Mouse (Mus musculus) ES-E14 (cell line): ENCODE results near the gene Cpe. TPM values are rescaled to one million over a fixed set of nuclear protein-coding genes. Genes with fewer than 3 reads are reported as not detected.

Experiments used
- DNase-seq: peaks from one replicate; pipeline ENCODE4 v3.0.0-alpha.2; 2013; ENCODE audit warnings: low read depth, low spot score
- H3K27ac ChIP-seq: 2 replicates; pipeline ENCODE4 v1.5.1; 2012; ENCODE audit warnings: low read depth, mild to moderate bottlenecking, low read length, moderate library complexity, mixed read lengths; ENCODE audit not compliant: poor library complexity, insufficient read depth, severe bottlenecking
- H3K36me3 ChIP-seq: 2 replicates; pipeline ENCODE4 v1.6.1; 2012; ENCODE audit warnings: mild to moderate bottlenecking, low read length, moderate library complexity, mixed read lengths; ENCODE audit not compliant: control insufficient read depth, poor library complexity, insufficient read depth, severe bottlenecking
- H3K4me1 ChIP-seq, 2 experiments: fragments of 150-350 bp in 1 of 2; sonication (generic) in 1 of 2; 2 replicates each; pipeline ENCODE4 v1.6.1; 2012; ENCODE audit warnings: low read length in 2 of 2, mild to moderate bottlenecking in 1 of 2, mixed read lengths in 1 of 2; ENCODE audit not compliant: control insufficient read depth in 2 of 2, insufficient read depth in 2 of 2, poor library complexity in 1 of 2
- H3K4me3 ChIP-seq, 2 experiments: fragments of 150-350 bp in 1 of 2; sonication (generic) in 1 of 2; 2 replicates each; pipeline ENCODE4 v1.5.1; 2012; ENCODE audit warnings: low read length in 2 of 2, low read depth in 1 of 2, mild to moderate bottlenecking in 1 of 2, mixed read lengths in 1 of 2; ENCODE audit not compliant: insufficient read depth in 1 of 2, poor library complexity in 1 of 2, severe bottlenecking in 1 of 2
- H3K9ac ChIP-seq: 2 replicates; pipeline ENCODE4 v1.6.1; 2012; ENCODE audit warnings: low read depth, mild to moderate bottlenecking, low read length, mixed read lengths; ENCODE audit not compliant: poor library complexity, insufficient read depth, severe bottlenecking
- H3K9me3 ChIP-seq: fragments of 150-350 bp; sonication (generic); 2 replicates; pipeline ENCODE4 v1.6.1; 2012; ENCODE audit warnings: low read depth, mild to moderate bottlenecking, low read length; ENCODE audit not compliant: control insufficient read depth, insufficient read depth
- CHD2 ChIP-seq: IDR thresholded peaks from 2 replicates; pipeline ENCODE4 v1.6.1; 2014; ENCODE audit warnings: mild to moderate bottlenecking, low read depth, low read length, inconsistent platforms
- HCFC1 ChIP-seq: IDR thresholded peaks from 2 replicates; pipeline ENCODE4 v1.6.1; 2012; ENCODE audit warnings: low read length, inconsistent platforms, borderline replicate concordance; ENCODE audit not compliant: insufficient read depth
- MAFK ChIP-seq: IDR thresholded peaks from 2 replicates; pipeline ENCODE4 v1.6.1; 2014; ENCODE audit warnings: mild to moderate bottlenecking, low read depth, low read length, inconsistent platforms; ENCODE audit not compliant: insufficient read depth
- ZC3H11A ChIP-seq: IDR thresholded peaks from 2 replicates; pipeline ENCODE4 v1.6.1; 2012; ENCODE audit warnings: low read depth, mild to moderate bottlenecking, inconsistent platforms, low read length, borderline replicate concordance
- ZNF384 ChIP-seq: IDR thresholded peaks from 2 replicates; pipeline ENCODE4 v1.6.1; 2012; ENCODE audit warnings: low read depth, low read length, inconsistent platforms
- in situ Hi-C, 2 experiments: fragments of 600-800 bp; cut with MboI; formaldehyde crosslinking; loops; one replicate each; pipeline ENCODE4 v1.15.1; 2025; ENCODE audit warnings: low sequenced_read_pairs in 2 of 2, inconsistent platforms in 1 of 2; ENCODE audit not compliant: unreplicated experiment in 2 of 2
- total RNA-seq: library from RNA; depleted of rRNA; stranded (reverse); fragments of 300-350 nt; gene quantifications from 2 replicates; pipeline ENCODE4 v1.2.3, GENCODE M21; 2012; rRNA removed

Cpe gene
- 8.8 and 19.4 TPM in 2 replicates for total RNA-seq

- peaks cover 0 to 4% of the 10 kb centered on the region in 2 experiments; a peak in 1 of 4 replicates for H3K4me1 ChIP-seq
- no peaks in the 10 kb centered on the region for H3K9me3 ChIP-seq
- TF ChIP-seq MAFK (no peak), HCFC1 (no peak)
- H3K36me3 ChIP-seq = no peaks in the 10 kb centered on the region
- H3K4me3 ChIP-seq = peak within 1 kb of the TSS; percentile 69 to 73
- DNase-seq = peak; percentile 69
- in situ Hi-C loops = no loop called here
- H3K27ac ChIP-seq = no peak within 1 kb of the TSS
- peak within 1 kb of the TSS; percentile 49 for H3K9ac ChIP-seq
Observed at GRCm38 (mm10) chr8:64692651-64693201, at the start of gene Cpe. Gene Cpe, minus strand, starts transcription at chr8:64693054.

- no peak overlapping the region for H3K9ac ChIP-seq
- in situ Hi-C loops = no loop called here
- H3K4me3 ChIP-seq = no peak overlapping the region
- H3K27ac ChIP-seq = no peak overlapping the region
- H3K4me1 ChIP-seq = no peaks in the 10 kb centered on the region
- no peak for TF ChIP-seq MAFK
- no peaks in the 10 kb centered on the region for H3K9me3 ChIP-seq
- peaks cover 2% of the 10 kb centered on the region; the same call in 1 of the 2 replicates for H3K36me3 ChIP-seq
- no peak for DNase-seq
Observed at GRCm38 (mm10) chr8:64740547-64741211, 47.8 kb upstream of the Cpe start.

- TF ChIP-seq MAFK = no peak
- no peak for TF ChIP-seq ZNF384
- TF ChIP-seq HCFC1 = no peak
- no peak for TF ChIP-seq CHD2
- no peak for TF ChIP-seq ZC3H11A
- in situ Hi-C loops = no loop called here
Observed at GRCm38 (mm10) chr8:64738916-64739315, 46.1 kb upstream of the Cpe start.

GRCm38 (mm10) chr8:64736767-64737323, 44.0 kb upstream of the Cpe start:
- in situ Hi-C loops = no loop called here
- no peak for DNase-seq
- H3K4me1 ChIP-seq = peaks cover 3 to 5% of the 10 kb centered on the region in 2 experiments; a peak in 3 of 4 replicates
- no peak overlapping the region for H3K4me3 ChIP-seq
- no peak overlapping the region for H3K27ac ChIP-seq
- no peak overlapping the region for H3K9ac ChIP-seq
- no peaks in the 10 kb centered on the region; the same call in 1 of the 2 replicates for H3K36me3 ChIP-seq
- TF ChIP-seq ZNF384 (no peak), CHD2 (no peak), HCFC1 (no peak)
- no peaks in the 10 kb centered on the region for H3K9me3 ChIP-seq

More at GRCm38 (mm10) chr8:64738916-64739315, 46.1 kb upstream of the Cpe start:
- Histone ChIP-seq H3K36me3 (no peaks in the 10 kb centered on the region; the same call in 1 of the 2 replicates), H3K4me3 (no peak overlapping the region), H3K4me1 (peaks cover 2 to 5% of the 10 kb centered on the region in 2 experiments; a peak in 2 of 4 replicates), H3K27ac (no peak overlapping the region), H3K9ac (no peak overlapping the region), H3K9me3 (no peaks in the 10 kb centered on the region)
- DNase-seq = no peak
